Mouse (Mus musculus) stomach, postnatal 0 days (tissue): Measurements from ENCODE around the gene Stn1. TPM values are rescaled to one million over a fixed set of nuclear protein-coding genes. Genes with fewer than 3 reads are reported as not detected.

Experiments
- ATAC-seq: fragments of 200-750 bp; cut with Nextera tagmentation; 2 replicates; pipeline ENCODE4 v1.8.0; 2017; ENCODE audit not compliant: low FRiP score, low TSS enrichment
- DNase-seq: peaks from one replicate; pipeline ENCODE4 v3.0.0-alpha.2; 2016; ENCODE audit warnings: low spot score
- H3K27ac ChIP-seq: fragments of 300-500 bp; sonication (generic); replicated peaks from 2 replicates; pipeline ENCODE4 v1.5.1; 2014; ENCODE audit warnings: mild to moderate bottlenecking, control low read depth
- H3K27me3 ChIP-seq: fragments of 300-500 bp; sonication (generic); 2 replicates; pipeline ENCODE4 v1.6.1; 2014; ENCODE audit warnings: low read length; ENCODE audit not compliant: control insufficient read depth, insufficient read depth
- H3K36me3 ChIP-seq: fragments of 300-500 bp; sonication (generic); 2 replicates; pipeline ENCODE4 v1.6.1; 2014; ENCODE audit warnings: low read length, mixed read lengths; ENCODE audit not compliant: control insufficient read depth, insufficient read depth
- H3K4me1 ChIP-seq: fragments of 300-500 bp; sonication (generic); replicated peaks from 2 replicates; pipeline ENCODE4 v1.6.1; 2014; ENCODE audit warnings: antibody characterized with exemption; ENCODE audit not compliant: control insufficient read depth, insufficient read depth
- H3K4me2 ChIP-seq: fragments of 300-500 bp; sonication (generic); replicated peaks from 2 replicates; pipeline ENCODE4 v1.6.1; 2014; ENCODE audit warnings: low read depth, mild to moderate bottlenecking, control low read depth, moderate library complexity
- H3K4me3 ChIP-seq: fragments of 300-500 bp; sonication (generic); 2 replicates; pipeline ENCODE4 v1.5.1; 2014; ENCODE audit warnings: low read depth, low read length, control low read depth
- H3K9ac ChIP-seq: fragments of 300-500 bp; sonication (generic); 2 replicates; pipeline ENCODE4 v1.6.1; 2014; ENCODE audit warnings: mild to moderate bottlenecking, low read length, control low read depth, mixed read lengths
- H3K9me3 ChIP-seq: fragments of 300-500 bp; sonication (generic); 2 replicates; pipeline ENCODE4 v1.6.1; 2016; ENCODE audit warnings: low read length; ENCODE audit not compliant: control insufficient read depth
- CTCF ChIP-seq: IDR thresholded peaks from 2 replicates; pipeline ENCODE4 v1.5.1; 2016; ENCODE audit warnings: antibody characterized with exemption, low read depth, mild to moderate bottlenecking, moderate library complexity
- EP300 ChIP-seq: optimal IDR thresholded peaks from 2 replicates; pipeline ENCODE3; 2016; ENCODE audit warnings: antibody characterized with exemption
- WGBS: fragments of 180-500 bp; shearing (Covaris S2); extraction: QIAGEN DNeasy Blood & Tissue Kit; methylation state at CpG from one replicate; pipeline ENCODE4 v1.1.7; 2014; 5-methylcytosine and 5-hydroxymethylcytosine counted together
- polyA plus RNA-seq: library from polyadenylated mRNA; unstranded; fragments of >200 nt; fragmentation: Nextera tagmentation; extraction: Ambion mirVana; gene quantifications from 2 replicates; pipeline ENCODE4 v1.2.1, GENCODE M21; 2015

Stn1 gene
- polyA plus RNA-seq, 1 experiment from 2014 or later = 25.9 TPM

- no peaks in the 10 kb centered on the region for H3K9me3 ChIP-seq
- H3K4me1 ChIP-seq = no peaks in the 10 kb centered on the region
- no peak overlapping the region for H3K27ac ChIP-seq
- 83% methylated on average over 9 of the region's 9 CpGs for WGBS
- no peak for ATAC-seq
- no peak overlapping the region for H3K9ac ChIP-seq
- H3K36me3 ChIP-seq = no peaks in the 10 kb centered on the region
- no peak for DNase-seq
- H3K27me3 ChIP-seq = no peaks in the 10 kb centered on the region
- no peak overlapping the region for H3K4me3 ChIP-seq
- no peak overlapping the region for H3K4me2 ChIP-seq
- TF ChIP-seq EP300 = no peak
- TF ChIP-seq CTCF = no peak
These were observed 11.9 kb upstream of the Stn1 start for GRCm38 (mm10) chr19:47549174-47549573.

- Histone ChIP-seq H3K4me1 (no peaks in the 10 kb centered on the region), H3K9me3 (no peaks in the 10 kb centered on the region), H3K36me3 (no peaks in the 10 kb centered on the region), H3K27me3 (no peaks in the 10 kb centered on the region), H3K9ac (no peak overlapping the region), H3K27ac (no peak overlapping the region), H3K4me2 (no peak overlapping the region), H3K4me3 (no peak overlapping the region)
- ATAC-seq (no peak), DNase-seq (no peak)
- WGBS = 79% methylated on average over 11 of the region's 11 CpGs
- no peak for TF ChIP-seq CTCF
These were observed 11.2 kb upstream of the Stn1 start for GRCm38 (mm10) chr19:47548432-47549076.

- Histone ChIP-seq H3K9ac (no peak overlapping the region), H3K27ac (no peak overlapping the region), H3K4me1 (no peaks in the 10 kb centered on the region), H3K4me3 (no peak overlapping the region), H3K4me2 (no peak overlapping the region), H3K9me3 (no peaks in the 10 kb centered on the region), H3K27me3 (no peaks in the 10 kb centered on the region), H3K36me3 (no peaks in the 10 kb centered on the region)
- no peak for DNase-seq
- no peak for ATAC-seq
- no peak for TF ChIP-seq CTCF
- TF ChIP-seq EP300 = no peak
These were observed 8.2 kb upstream of the Stn1 start for GRCm38 (mm10) chr19:47545528-47545927.

- 40% methylated on average over 3 of the region's 3 CpGs for WGBS
- Histone ChIP-seq H3K27me3 (no peaks in the 10 kb centered on the region), H3K9me3 (no peaks in the 10 kb centered on the region), H3K27ac (no peak overlapping the region), H3K9ac (no peak overlapping the region), H3K4me1 (no peaks in the 10 kb centered on the region), H3K36me3 (no peaks in the 10 kb centered on the region), H3K4me2 (no peak overlapping the region), H3K4me3 (no peak overlapping the region)
- TF ChIP-seq EP300 = no peak
- no peak for TF ChIP-seq CTCF
- no peak for DNase-seq
- no peak for ATAC-seq
These were observed 7.7 kb upstream of the Stn1 start for GRCm38 (mm10) chr19:47545055-47545454.

GRCm38 (mm10) chr19:47542441-47542840 lies 5.1 kb upstream of the Stn1 start:
- Histone ChIP-seq H3K9me3 (no peaks in the 10 kb centered on the region), H3K9ac (no peak overlapping the region), H3K4me3 (no peak overlapping the region), H3K4me2 (no peak overlapping the region), H3K27me3 (no peaks in the 10 kb centered on the region), H3K27ac (no peak overlapping the region), H3K4me1 (peaks cover 6% of the 10 kb centered on the region; the same call in 1 of the 2 replicates), H3K36me3 (no peaks in the 10 kb centered on the region)
- DNase-seq (no peak), ATAC-seq (no peak)
- 66% methylated on average over 7 of the region's 7 CpGs for WGBS
- TF ChIP-seq EP300 (no peak), CTCF (no peak)

GRCm38 (mm10) chr19:47538801-47539200 lies 1.5 kb upstream of the Stn1 start:
- Histone ChIP-seq H3K4me3 (no peak overlapping the region), H3K4me1 (peaks cover 12% of the 10 kb centered on the region; the same call in 1 of the 2 replicates), H3K27me3 (no peaks in the 10 kb centered on the region), H3K9me3 (no peaks in the 10 kb centered on the region), H3K36me3 (no peaks in the 10 kb centered on the region), H3K27ac (peak overlapping the region; percentile 49; the same call in 1 of the 2 replicates), H3K9ac (no peak overlapping the region), H3K4me2 (no peak overlapping the region; the same call in 1 of the 2 replicates)
- DNase-seq = peak; percentile 68
- 14% methylated on average over 6 of the region's 6 CpGs for WGBS
- TF ChIP-seq EP300 = no peak
- TF ChIP-seq CTCF = no peak
- no peak for ATAC-seq
